Mouse (Mus musculus): ENCODE measurements around the gene Chst8.

- TF ChIP-seq CTCF (IDR thresholded peaks at IDR 0.05; ENCODE audit: borderline replicate concordance, insufficient read depth, low read length): no peak
- TF ChIP-seq POLR2A (IDR thresholded peaks at IDR 0.05; ENCODE audit: low read depth, low read length): no peak
These were observed 36.3 kb upstream of the Chst8 start for GRCm38 (mm10) chr7:34848811-34849210.

All from embryonic fibroblast, embryonic 13.5 days (primary cell).